Mouse (Mus musculus) hindbrain, embryonic 15.5 days (tissue): ENCODE measurements around the gene Stk19. TPM values are rescaled to one million over a fixed set of nuclear protein-coding genes. Genes with fewer than 3 reads are reported as not detected.

Experiments used
- ATAC-seq: fragments of 200-750 bp; cut with Nextera tagmentation; 2 replicates; pipeline ENCODE4 v1.8.0; 2017; ENCODE audit warnings: low read depth, moderate number of reproducible peaks, moderate TSS enrichment; ENCODE audit not compliant: low FRiP score
- H3K27ac ChIP-seq: fragments of 300-500 bp; sonication (generic); replicated peaks from 2 replicates; pipeline ENCODE4 v1.5.1; 2015; ENCODE audit warnings: mild to moderate bottlenecking, inconsistent platforms
- H3K27me3 ChIP-seq: fragments of 300-500 bp; sonication (generic); 2 replicates; pipeline ENCODE4 v1.6.1; 2015; ENCODE audit warnings: control low read depth, inconsistent platforms
- H3K36me3 ChIP-seq: fragments of 300-500 bp; sonication (generic); 2 replicates; pipeline ENCODE4 v1.6.1; 2015; ENCODE audit warnings: control low read depth, inconsistent platforms
- H3K4me1 ChIP-seq: fragments of 300-500 bp; sonication (generic); replicated peaks from 2 replicates; pipeline ENCODE4 v1.6.1; 2015; ENCODE audit warnings: control low read depth, inconsistent platforms
- H3K4me2 ChIP-seq: fragments of 300-500 bp; sonication (generic); 2 replicates; pipeline ENCODE4 v1.6.1; 2015; ENCODE audit warnings: moderate library complexity, mild to moderate bottlenecking, inconsistent platforms
- H3K4me3 ChIP-seq: fragments of 300-500 bp; sonication (generic); 2 replicates; pipeline ENCODE4 v1.5.1; 2015; ENCODE audit warnings: mild to moderate bottlenecking, inconsistent platforms
- H3K9ac ChIP-seq: fragments of 300-500 bp; sonication (generic); 2 replicates; pipeline ENCODE4 v1.6.1; 2015; ENCODE audit warnings: inconsistent platforms
- H3K9me3 ChIP-seq: fragments of 300-500 bp; sonication (generic); 2 replicates; pipeline ENCODE4 v1.6.1; 2016; ENCODE audit warnings: control low read depth, inconsistent platforms
- WGBS: fragments of 180-500 bp; shearing (Covaris S2); methylation state at CpG from one replicate; pipeline ENCODE4 v1.1.7; 2015; 5-methylcytosine and 5-hydroxymethylcytosine counted together
- polyA plus RNA-seq: library from polyadenylated mRNA; unstranded; fragments of >200 nt; fragmentation: Nextera tagmentation; extraction: Ambion mirVana; gene quantifications from 2 replicates; pipeline ENCODE4 v1.2.1, GENCODE M21; 2015

Stk19 gene
- polyA plus RNA-seq, 1 experiment from 2014 or later, result 43.9 TPM

GRCm38 (mm10) chr17:34858670-34859069, 21.9 kb upstream of the Stk19 start:
- Histone ChIP-seq H3K36me3 (peaks cover 27% of the 10 kb centered on the region), H3K9me3 (no peaks in the 10 kb centered on the region), H3K4me1 (no peaks in the 10 kb centered on the region), H3K27me3 (no peaks in the 10 kb centered on the region), H3K4me2 (no peak overlapping the region), H3K4me3 (no peak overlapping the region), H3K27ac (no peak overlapping the region), H3K9ac (no peak overlapping the region)
- no peak for ATAC-seq
- WGBS, result 87% methylated on average over 4 of the region's 4 CpGs

DNA sequence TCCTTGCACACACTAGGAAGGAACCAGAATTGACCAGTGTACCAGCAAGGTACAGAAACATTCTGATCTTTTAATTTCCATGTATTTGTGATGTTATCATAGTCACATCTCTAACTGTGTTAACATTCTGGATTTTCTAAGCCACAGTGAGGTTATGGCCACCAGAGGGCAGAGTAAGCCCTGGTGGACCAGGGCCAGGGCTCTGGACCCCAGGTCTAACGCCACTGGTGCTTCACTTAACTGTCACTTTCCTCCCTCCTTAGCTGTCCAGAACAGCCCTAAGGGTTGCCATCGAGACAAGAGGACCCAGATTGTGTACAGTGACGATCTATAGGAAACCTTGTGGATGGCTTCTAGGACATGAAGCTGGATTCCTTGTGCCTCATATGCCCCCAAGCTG, 19.1 kb upstream of the Stk19 start:
- Histone ChIP-seq H3K9me3 (no peaks in the 10 kb centered on the region), H3K4me2 (no peak overlapping the region), H3K4me3 (no peak overlapping the region), H3K36me3 (peaks cover 39% of the 10 kb centered on the region), H3K4me1 (peaks cover 14% of the 10 kb centered on the region), H3K27ac (no peak overlapping the region), H3K27me3 (no peaks in the 10 kb centered on the region), H3K9ac (no peak overlapping the region)
- 44% methylated on average over 3 of the region's 3 CpGs for WGBS
- ATAC-seq, result no peak

DNA sequence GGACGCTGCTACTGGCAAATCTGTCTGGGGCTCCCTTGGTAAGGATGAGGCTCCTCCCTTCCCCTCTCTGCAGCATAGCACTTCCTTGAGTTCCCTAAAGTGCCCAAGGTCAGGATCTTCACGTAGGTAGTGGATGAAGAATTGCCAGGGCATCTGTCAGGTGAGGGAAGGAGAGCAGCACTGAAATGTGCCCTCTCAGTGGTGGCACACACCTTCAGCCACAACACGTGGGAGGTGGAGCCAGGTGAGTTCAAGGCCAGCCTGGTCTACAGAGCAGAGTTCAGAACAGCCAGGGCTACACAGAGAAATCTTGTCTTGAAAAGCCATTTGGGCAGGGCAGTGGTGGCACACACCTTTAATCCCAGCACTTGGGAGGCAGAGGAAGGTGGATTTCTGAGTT, 18.0 kb upstream of the Stk19 start:
- Histone ChIP-seq H3K9ac (no peak overlapping the region), H3K4me1 (peaks cover 17% of the 10 kb centered on the region), H3K9me3 (no peaks in the 10 kb centered on the region), H3K27me3 (no peaks in the 10 kb centered on the region), H3K4me2 (no peak overlapping the region), H3K4me3 (no peak overlapping the region), H3K36me3 (peaks cover 39% of the 10 kb centered on the region), H3K27ac (no peak overlapping the region)
- WGBS, result 88% methylated on average over 3 of the region's 3 CpGs
- ATAC-seq, result no peak

GRCm38 (mm10) chr17:34853511-34853910, 16.8 kb upstream of the Stk19 start:
- H3K4me1 ChIP-seq, result peaks cover 25% of the 10 kb centered on the region
- no peak overlapping the region for H3K4me3 ChIP-seq
- no peaks in the 10 kb centered on the region for H3K27me3 ChIP-seq
- H3K9me3 ChIP-seq, result no peaks in the 10 kb centered on the region
- H3K27ac ChIP-seq, result no peak overlapping the region
- 80% methylated on average over 8 of the region's 8 CpGs for WGBS
- H3K36me3 ChIP-seq, result peaks cover 39% of the 10 kb centered on the region
- ATAC-seq, result no peak
- H3K4me2 ChIP-seq, result no peak overlapping the region
- no peak overlapping the region for H3K9ac ChIP-seq

DNA sequence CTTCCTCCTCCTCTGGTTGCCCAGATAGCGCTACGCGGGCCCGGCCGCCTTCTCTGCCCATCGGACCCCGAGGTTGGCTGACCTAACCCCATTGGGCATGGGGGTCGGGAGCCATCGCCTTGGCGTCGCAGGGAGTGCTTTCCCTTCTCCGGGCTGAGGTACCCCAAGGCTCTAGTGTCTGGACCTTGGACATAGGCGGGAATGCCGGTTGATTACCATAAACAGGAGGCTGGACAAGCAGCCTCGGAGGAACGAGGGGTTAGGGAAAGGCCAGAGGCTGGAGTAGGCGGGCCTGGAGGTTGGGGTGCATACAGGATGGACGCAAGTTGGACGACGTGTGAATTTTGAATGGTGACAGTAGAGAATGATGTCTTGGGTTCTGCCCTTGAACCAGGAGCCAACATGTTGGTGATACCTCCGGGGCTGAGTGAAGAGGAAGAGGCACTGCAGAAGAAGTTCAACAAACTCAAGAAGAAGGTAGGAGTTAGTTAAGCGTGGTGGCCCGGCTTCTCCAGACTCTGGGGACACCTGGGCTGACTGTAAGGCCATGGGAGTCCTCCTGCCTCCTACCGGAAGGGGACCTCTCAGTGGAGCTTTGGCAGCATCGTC, 13.9 kb upstream of the Stk19 start:
- H3K36me3 ChIP-seq, result peaks cover 57% of the 10 kb centered on the region
- 2% methylated on average over 25 of the region's 25 CpGs for WGBS

DNA sequence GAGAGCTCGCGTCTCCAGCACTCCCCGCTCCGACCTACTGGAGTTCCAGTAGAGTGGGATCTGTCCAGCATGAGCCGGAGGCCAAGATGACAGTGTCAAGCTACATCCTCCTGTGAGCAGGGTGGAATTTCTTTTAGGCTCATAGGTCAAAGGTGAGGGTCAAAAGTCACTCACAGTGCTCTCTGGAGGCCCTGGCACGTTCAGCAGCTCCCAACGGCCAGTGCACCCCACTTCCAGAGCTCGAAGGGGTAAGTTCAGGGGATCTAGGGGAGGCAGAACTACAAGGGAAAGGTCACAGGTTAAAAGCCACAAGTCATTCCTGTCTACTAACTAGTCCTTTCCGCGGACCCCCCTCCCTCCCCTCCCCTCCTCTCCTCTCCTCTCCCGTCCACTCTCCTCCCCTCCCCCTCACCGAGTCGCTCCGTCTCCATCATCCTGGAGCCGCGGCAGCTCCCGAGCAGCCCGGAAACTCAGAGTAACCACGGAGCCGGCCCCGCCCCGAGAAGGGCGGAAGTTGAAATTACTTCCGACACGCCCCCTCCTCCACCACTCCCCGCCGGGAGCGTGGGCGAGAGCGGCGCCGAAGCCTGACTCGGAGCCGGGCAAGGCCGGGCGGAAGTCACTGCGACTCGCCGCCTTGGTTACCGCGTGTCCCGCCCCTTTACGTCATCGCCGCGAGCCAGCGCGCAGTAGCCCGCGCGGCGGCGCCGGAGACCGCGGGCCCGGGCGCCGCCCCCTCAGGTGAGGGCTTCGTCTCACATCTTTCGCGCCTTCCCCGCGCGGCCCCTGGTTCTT, 13.2 kb upstream of the Stk19 start, which contains the start of the genes Skiv2l and Nelfe:
TSS of gene Skiv2l (minus strand) at position 489 of the 795 bp plus-strand sequence.
TSS of gene Nelfe (plus strand) at position 670 of the 795 bp plus-strand sequence.
- H3K4me1 ChIP-seq, result peaks cover 25% of the 10 kb centered on the region
- H3K9ac ChIP-seq, result peak within 1 kb of the TSS; percentile 90
- peak within 1 kb of the TSS; percentile 90 for H3K4me2 ChIP-seq
- WGBS, result under 1% methylated on average over 65 of the region's 65 CpGs
- H3K27ac ChIP-seq, result peak within 1 kb of the TSS; percentile 73
- peaks cover 57% of the 10 kb centered on the region for H3K36me3 ChIP-seq
- peak; percentile 97 for ATAC-seq
- H3K4me3 ChIP-seq, result peak within 1 kb of the TSS; percentile 74
- H3K9me3 ChIP-seq, result no peaks in the 10 kb centered on the region
- no peaks in the 10 kb centered on the region for H3K27me3 ChIP-seq

More for the DNA sequence above, 13.9 kb upstream of the Stk19 start:
- peak overlapping the region; percentile 80 for H3K4me2 ChIP-seq
- H3K9me3 ChIP-seq, result no peaks in the 10 kb centered on the region
- peak overlapping the region; percentile 90 for H3K9ac ChIP-seq
- peak overlapping the region; percentile 74 for H3K4me3 ChIP-seq
- peaks cover 25% of the 10 kb centered on the region for H3K4me1 ChIP-seq
- H3K27ac ChIP-seq, result peak overlapping the region; percentile 73
- H3K27me3 ChIP-seq, result no peaks in the 10 kb centered on the region
- peak; percentile 2; the same call in 1 of the 2 replicates for ATAC-seq

DNA sequence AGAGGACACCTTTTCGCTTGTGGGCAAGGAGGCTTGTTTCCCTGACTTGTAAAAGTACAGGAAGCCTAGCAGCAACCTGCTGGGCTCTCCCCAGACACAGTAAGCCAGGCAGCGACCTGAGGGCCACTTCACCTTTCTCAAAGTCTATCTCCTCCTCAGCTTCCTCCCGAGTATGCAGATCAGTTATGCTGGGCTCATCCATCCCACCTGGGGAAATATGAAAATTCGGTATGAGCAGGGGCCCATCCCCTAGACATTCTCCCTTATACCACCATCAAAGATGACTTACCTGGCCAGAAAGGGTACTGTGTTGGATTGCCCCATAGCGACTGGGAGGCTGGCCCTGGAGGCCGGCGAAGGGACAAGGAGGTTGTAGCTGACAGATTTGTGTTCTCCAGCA, 10.9 kb upstream of the Stk19 start:
- Histone ChIP-seq H3K27me3 (no peaks in the 10 kb centered on the region), H3K9ac (no peak overlapping the region), H3K27ac (no peak overlapping the region), H3K4me1 (peaks cover 25% of the 10 kb centered on the region), H3K36me3 (peaks cover 54% of the 10 kb centered on the region), H3K9me3 (no peaks in the 10 kb centered on the region), H3K4me3 (no peak overlapping the region), H3K4me2 (no peak overlapping the region)
- 96% methylated on average over 7 of the region's 7 CpGs for WGBS
- ATAC-seq, result no peak

- WGBS, result 91% methylated on average over 6 of the region's 6 CpGs
- H3K27me3 ChIP-seq, result no peaks in the 10 kb centered on the region
- no peak for ATAC-seq
- no peak overlapping the region for H3K4me3 ChIP-seq
- H3K9ac ChIP-seq, result no peak overlapping the region
- peaks cover 24% of the 10 kb centered on the region for H3K4me1 ChIP-seq
- no peak overlapping the region for H3K27ac ChIP-seq
- H3K4me2 ChIP-seq, result no peak overlapping the region
- H3K9me3 ChIP-seq, result no peaks in the 10 kb centered on the region
- H3K36me3 ChIP-seq, result peaks cover 53% of the 10 kb centered on the region
These were observed 10.4 kb upstream of the Stk19 start for GRCm38 (mm10) chr17:34847192-34847591.

GRCm38 (mm10) chr17:34844884-34845283, 8.1 kb upstream of the Stk19 start:
- peaks cover 8% of the 10 kb centered on the region for H3K4me1 ChIP-seq
- H3K9ac ChIP-seq, result no peak overlapping the region
- H3K27me3 ChIP-seq, result no peaks in the 10 kb centered on the region
- H3K36me3 ChIP-seq, result peaks cover 73% of the 10 kb centered on the region
- 94% methylated on average over 13 of the region's 13 CpGs for WGBS
- H3K4me3 ChIP-seq, result no peak overlapping the region
- ATAC-seq, result no peak
- H3K4me2 ChIP-seq, result no peak overlapping the region
- H3K9me3 ChIP-seq, result no peaks in the 10 kb centered on the region
- H3K27ac ChIP-seq, result no peak overlapping the region

DNA sequence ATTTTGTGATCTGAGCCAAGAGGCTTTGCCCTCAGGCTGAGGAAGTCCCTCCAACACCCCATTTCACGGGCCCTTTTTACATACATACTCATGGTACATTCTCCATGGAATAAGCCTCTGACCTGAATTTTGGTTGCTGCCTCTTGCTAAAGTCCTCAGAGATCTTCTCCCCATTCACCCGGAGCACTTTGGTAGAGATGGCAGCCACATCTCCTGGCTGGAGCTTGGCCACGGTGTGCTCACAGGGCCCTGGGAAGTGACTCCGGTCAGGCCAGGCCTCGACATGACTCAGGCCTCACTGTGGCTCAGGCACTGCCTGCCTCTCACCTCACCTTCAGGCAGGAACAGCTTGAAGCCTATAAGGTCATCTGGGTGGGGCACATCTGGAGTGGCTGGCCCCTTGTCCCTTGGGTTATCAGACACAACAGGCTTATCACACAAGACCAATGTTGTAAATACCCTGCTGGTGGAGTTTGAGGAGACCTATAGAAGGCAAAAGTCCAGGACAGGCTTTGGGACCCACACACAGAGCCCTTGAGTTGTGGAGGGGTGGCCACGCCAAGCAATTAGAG, 4.1 kb upstream of the Stk19 start:
- H3K27me3 ChIP-seq, result no peaks in the 10 kb centered on the region
- no peak overlapping the region for H3K9ac ChIP-seq
- ATAC-seq, result no peak
- H3K27ac ChIP-seq, result no peak overlapping the region
- H3K4me3 ChIP-seq, result no peak overlapping the region
- H3K4me1 ChIP-seq, result peaks cover 21% of the 10 kb centered on the region
- H3K9me3 ChIP-seq, result no peaks in the 10 kb centered on the region
- 87% methylated on average over 6 of the region's 6 CpGs for WGBS
- H3K36me3 ChIP-seq, result peaks cover 63% of the 10 kb centered on the region
- H3K4me2 ChIP-seq, result no peak overlapping the region

- Histone ChIP-seq H3K4me2 (no peak overlapping the region), H3K4me3 (no peak overlapping the region), H3K4me1 (peaks cover 31% of the 10 kb centered on the region), H3K9me3 (no peaks in the 10 kb centered on the region), H3K9ac (no peak overlapping the region), H3K36me3 (peaks cover 52% of the 10 kb centered on the region), H3K27me3 (no peaks in the 10 kb centered on the region), H3K27ac (no peak overlapping the region)
- no peak for ATAC-seq
- WGBS, result 92% methylated on average over 7 of the region's 7 CpGs
These were observed 2.0 kb upstream of the Stk19 start for GRCm38 (mm10) chr17:34838785-34839184.
